Mouse (Mus musculus) liver, adult 2 months (tissue): ENCODE measurements at regions not wholly inside any gene's neighbourhood (a gene's known extent, or its start where the extent isn't known, plus 50 kb on each side); places are given as distances from the start of the nearest gene placed in this dataset.

Experiments
- DNase-seq: peaks from one replicate; pipeline ENCODE4 v3.0.0-alpha.2; 2011; ENCODE audit warnings: low read depth, low spot score; ENCODE audit errors: extremely low read depth
- H3K27ac ChIP-seq: fragments of 200-500 bp; replicated peaks from 2 replicates; pipeline ENCODE4 v1.5.1; 2012; ENCODE audit warnings: low read depth, mild to moderate bottlenecking, control low read depth, inconsistent platforms, low read length; ENCODE audit not compliant: insufficient read depth
- H3K27me3 ChIP-seq: fragments of 200-500 bp; 2 replicates; pipeline ENCODE4 v1.6.1; 2012; ENCODE audit warnings: mild to moderate bottlenecking, moderate library complexity, low read length, inconsistent platforms; ENCODE audit not compliant: control insufficient read depth, insufficient read depth
- H3K36me3 ChIP-seq: fragments of 200-500 bp; 2 replicates; pipeline ENCODE4 v1.6.1; 2012; ENCODE audit warnings: low read length, inconsistent platforms; ENCODE audit not compliant: control insufficient read depth, insufficient read depth
- H3K4me1 ChIP-seq: fragments of 200-500 bp; 2 replicates; pipeline ENCODE4 v1.6.1; 2011; ENCODE audit warnings: low read length; ENCODE audit not compliant: control insufficient read depth, insufficient read depth
- H3K4me3 ChIP-seq: fragments of 200-500 bp; 2 replicates; pipeline ENCODE4 v1.5.1; 2011; ENCODE audit warnings: low read depth, mild to moderate bottlenecking, control low read depth, low read length, moderate library complexity; ENCODE audit not compliant: insufficient read depth
- H3K79me2 ChIP-seq: fragments of 200-500 bp; 2 replicates; pipeline ENCODE4 v1.6.1; 2012; ENCODE audit warnings: inconsistent platforms, mild to moderate bottlenecking, low read length, moderate library complexity; ENCODE audit not compliant: control insufficient read depth, insufficient read depth
- H3K9ac ChIP-seq: fragments of 200-500 bp; 2 replicates; pipeline ENCODE4 v1.6.1; 2012; ENCODE audit warnings: low read depth, mild to moderate bottlenecking, control low read depth, inconsistent platforms, low read length
- CTCF ChIP-seq: fragments of 200-500 bp; IDR thresholded peaks from 2 replicates; pipeline ENCODE4 v1.5.1; 2011; ENCODE audit warnings: low read depth, low read length, control low read depth
- POLR2A ChIP-seq: fragments of 200-500 bp; IDR thresholded peaks from 2 replicates; pipeline ENCODE4 v1.6.1; 2011; ENCODE audit warnings: low read length, control low read depth; ENCODE audit not compliant: insufficient read depth; ENCODE audit errors: extremely low read depth
- WGBS: fragments of 180-500 bp; shearing (Covaris S2); methylation state at CpG from one replicate; pipeline ENCODE4 v1.1.7; 2018; 5-methylcytosine and 5-hydroxymethylcytosine counted together

GRCm38 (mm10) chr8:41920536-41920935 is 503.7 kb upstream of the Frg1 start:
- Histone ChIP-seq H3K4me1 (no peaks in the 10 kb centered on the region), H3K27ac (no peak overlapping the region), H3K27me3 (no peaks in the 10 kb centered on the region), H3K79me2 (no peaks in the 10 kb centered on the region), H3K36me3 (no peaks in the 10 kb centered on the region), H3K9ac (no peak overlapping the region), H3K4me3 (no peak overlapping the region)
- DNase-seq = no peak
- 76% methylated on average over 3 of the region's 3 CpGs for WGBS
- TF ChIP-seq POLR2A = no peak
- TF ChIP-seq CTCF = no peak

GRCm38 (mm10) chr8:41878029-41878748 is 461.3 kb upstream of the Frg1 start:
- Histone ChIP-seq H3K9ac (no peak overlapping the region), H3K4me3 (no peak overlapping the region), H3K27me3 (no peaks in the 10 kb centered on the region), H3K36me3 (no peaks in the 10 kb centered on the region), H3K79me2 (no peaks in the 10 kb centered on the region), H3K4me1 (no peaks in the 10 kb centered on the region), H3K27ac (no peak overlapping the region)
- no peak for DNase-seq
- TF ChIP-seq POLR2A = no peak
- 57% methylated on average over 2 of the region's 2 CpGs for WGBS

- no peak for DNase-seq
- no peak overlapping the region for H3K27ac ChIP-seq
- WGBS = 84% methylated on average over 3 of the region's 3 CpGs
- H3K27me3 ChIP-seq = no peaks in the 10 kb centered on the region
- H3K4me1 ChIP-seq = no peaks in the 10 kb centered on the region
- H3K4me3 ChIP-seq = no peak overlapping the region
- H3K9ac ChIP-seq = no peak overlapping the region
- TF ChIP-seq POLR2A (no peak), CTCF (no peak)
- no peaks in the 10 kb centered on the region for H3K79me2 ChIP-seq
- H3K36me3 ChIP-seq = no peaks in the 10 kb centered on the region
These were observed 452.9 kb upstream of the Frg1 start for GRCm38 (mm10) chr8:41869681-41870356.

DNA sequence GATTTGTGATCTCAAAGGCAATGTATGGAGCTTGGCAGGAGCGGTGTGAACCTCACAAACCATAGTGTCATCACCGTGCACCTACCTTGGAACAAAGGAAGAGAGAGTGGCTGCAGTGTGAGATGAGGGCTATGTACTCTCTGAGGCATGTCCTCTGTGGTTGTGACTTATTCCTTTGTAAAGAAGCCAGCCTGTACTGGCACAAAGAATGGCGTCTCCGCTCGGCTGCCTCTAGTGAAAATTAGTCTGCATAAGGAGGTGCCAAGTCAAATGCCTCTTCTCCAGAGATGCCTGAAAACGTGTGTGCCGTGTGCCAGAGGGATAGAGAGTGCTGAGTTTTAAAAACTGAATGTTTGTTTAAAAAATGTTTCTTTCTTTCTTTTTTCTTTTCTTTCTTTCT is 444.0 kb upstream of the Frg1 start:
- no peak overlapping the region for H3K4me3 ChIP-seq

GRCm38 (mm10) chr8:41831713-41832112 is 414.8 kb upstream of the Frg1 start:
- H3K4me3 ChIP-seq = no peak overlapping the region
- H3K27me3 ChIP-seq = no peaks in the 10 kb centered on the region
- H3K9ac ChIP-seq = no peak overlapping the region
- no peaks in the 10 kb centered on the region for H3K79me2 ChIP-seq
- no peaks in the 10 kb centered on the region for H3K4me1 ChIP-seq
- H3K27ac ChIP-seq = no peak overlapping the region
- TF ChIP-seq CTCF (no peak), POLR2A (no peak)
- WGBS = 66% methylated on average over 4 of the region's 4 CpGs
- no peaks in the 10 kb centered on the region for H3K36me3 ChIP-seq
- no peak for DNase-seq

More for the DNA sequence above, 444.0 kb upstream of the Frg1 start:
- no peaks in the 10 kb centered on the region for H3K36me3 ChIP-seq
- no peaks in the 10 kb centered on the region for H3K79me2 ChIP-seq
- no peak overlapping the region for H3K9ac ChIP-seq
- WGBS = 87% methylated on average over 7 of the region's 7 CpGs
- H3K27ac ChIP-seq = no peak overlapping the region
- TF ChIP-seq POLR2A (no peak), CTCF (no peak)
- no peaks in the 10 kb centered on the region for H3K27me3 ChIP-seq
- no peaks in the 10 kb centered on the region for H3K4me1 ChIP-seq
- DNase-seq = no peak

- no peaks in the 10 kb centered on the region for H3K36me3 ChIP-seq
- no peak overlapping the region for H3K4me3 ChIP-seq
- H3K79me2 ChIP-seq = no peaks in the 10 kb centered on the region
- TF ChIP-seq POLR2A = no peak
- no peak for TF ChIP-seq CTCF
- no peak overlapping the region for H3K9ac ChIP-seq
- no peak for DNase-seq
- 82% methylated on average over 6 of the region's 6 CpGs for WGBS
- H3K27ac ChIP-seq = no peak overlapping the region
- no peaks in the 10 kb centered on the region for H3K4me1 ChIP-seq
- H3K27me3 ChIP-seq = no peaks in the 10 kb centered on the region
These were observed 413.5 kb upstream of the Frg1 start for GRCm38 (mm10) chr8:41830407-41830806.
